Mouse (Mus musculus): ENCODE results near the gene Gtf2f2. TPM values are rescaled to one million over a fixed set of nuclear protein-coding genes. Genes with fewer than 3 reads are reported as not detected.

Gtf2f2 gene
- polyA plus RNA-seq, 1 experiment from 2014 or later, result 49.6 TPM

GRCm38 (mm10) chr14:75881856-75882255, 128.8 kb downstream of the Gtf2f2 start:
- ATAC-seq, result no peak
- H3K27ac ChIP-seq (ENCODE audit: low read length), result no peak overlapping the region
- no peaks in the 10 kb centered on the region for H3K9me3 ChIP-seq (ENCODE audit: control insufficient read depth, low read length)
- H3K27me3 ChIP-seq (replicated peaks; ENCODE audit: control insufficient read depth, insufficient read depth, low read length), result no peaks in the 10 kb centered on the region
- H3K36me3 ChIP-seq (ENCODE audit: control insufficient read depth, insufficient read depth), result no peaks in the 10 kb centered on the region
- 43% methylated on average over 4 of the region's 4 CpGs for WGBS
- H3K4me1 ChIP-seq (replicated peaks; ENCODE audit: control insufficient read depth, insufficient read depth, low read length), result peaks cover 11% of the 10 kb centered on the region
- no peak overlapping the region for H3K9ac ChIP-seq (replicated peaks; ENCODE audit: low read depth, low read length)
- no peak overlapping the region for H3K4me3 ChIP-seq (replicated peaks; ENCODE audit: low read length)
- no peak overlapping the region for H3K4me2 ChIP-seq (ENCODE audit: low read length)

- Histone ChIP-seq H3K4me1 (replicated peaks; ENCODE audit: control insufficient read depth, insufficient read depth, low read length) (peaks cover 20% of the 10 kb centered on the region), H3K4me2 (ENCODE audit: low read length) (no peak overlapping the region), H3K36me3 (ENCODE audit: control insufficient read depth, insufficient read depth) (no peaks in the 10 kb centered on the region), H3K9ac (replicated peaks; ENCODE audit: low read depth, low read length) (no peak overlapping the region), H3K9me3 (ENCODE audit: control insufficient read depth, low read length) (no peaks in the 10 kb centered on the region), H3K4me3 (replicated peaks; ENCODE audit: low read length) (no peak overlapping the region), H3K27ac (ENCODE audit: low read length) (no peak overlapping the region), H3K27me3 (replicated peaks; ENCODE audit: control insufficient read depth, insufficient read depth, low read length) (no peaks in the 10 kb centered on the region)
- 14% methylated on average over 8 of the region's 8 CpGs for WGBS
- peak; percentile 49; the same call in 1 of the 2 replicates for ATAC-seq
Measured at GRCm38 (mm10) chr14:75878980-75879379, 131.7 kb downstream of the Gtf2f2 start.

- Histone ChIP-seq H3K4me1 (replicated peaks; ENCODE audit: control insufficient read depth, insufficient read depth, low read length) (peaks cover 15% of the 10 kb centered on the region), H3K9ac (replicated peaks; ENCODE audit: low read depth, low read length) (no peak overlapping the region), H3K27ac (ENCODE audit: low read length) (no peak overlapping the region), H3K4me3 (replicated peaks; ENCODE audit: low read length) (no peak overlapping the region), H3K27me3 (replicated peaks; ENCODE audit: control insufficient read depth, insufficient read depth, low read length) (no peaks in the 10 kb centered on the region), H3K4me2 (ENCODE audit: low read length) (no peak overlapping the region), H3K36me3 (ENCODE audit: control insufficient read depth, insufficient read depth) (no peaks in the 10 kb centered on the region), H3K9me3 (ENCODE audit: control insufficient read depth, low read length) (no peaks in the 10 kb centered on the region)
- peak; percentile 14; the same call in 1 of the 2 replicates for ATAC-seq
- 38% methylated on average over 3 of the region's 3 CpGs for WGBS
Measured at GRCm38 (mm10) chr14:75877297-75877696, 133.4 kb downstream of the Gtf2f2 start.

GRCm38 (mm10) chr14:75876320-75877043, 134.2 kb downstream of the Gtf2f2 start:
- peak; percentile 70 for ATAC-seq
- Histone ChIP-seq H3K4me1 (replicated peaks; ENCODE audit: control insufficient read depth, insufficient read depth, low read length) (peaks cover 9% of the 10 kb centered on the region), H3K27ac (ENCODE audit: low read length) (no peak overlapping the region; the same call in 1 of the 2 replicates), H3K27me3 (replicated peaks; ENCODE audit: control insufficient read depth, insufficient read depth, low read length) (no peaks in the 10 kb centered on the region), H3K9ac (replicated peaks; ENCODE audit: low read depth, low read length) (peak overlapping the region; percentile 51), H3K4me3 (replicated peaks; ENCODE audit: low read length) (0 out of 2 replicates have a peak overlapping the region, but pooled peaks have one; percentile 21), H3K9me3 (ENCODE audit: control insufficient read depth, low read length) (no peaks in the 10 kb centered on the region), H3K36me3 (ENCODE audit: control insufficient read depth, insufficient read depth) (no peaks in the 10 kb centered on the region), H3K4me2 (ENCODE audit: low read length) (peak overlapping the region; percentile 51)
- WGBS, result 8% methylated on average over 21 of the region's 21 CpGs

GRCm38 (mm10) chr14:75873612-75874011, 137.1 kb downstream of the Gtf2f2 start:
- Histone ChIP-seq H3K4me3 (replicated peaks; ENCODE audit: low read length) (no peak overlapping the region), H3K4me1 (replicated peaks; ENCODE audit: control insufficient read depth, insufficient read depth, low read length) (peaks cover 9% of the 10 kb centered on the region), H3K9ac (replicated peaks; ENCODE audit: low read depth, low read length) (no peak overlapping the region), H3K4me2 (ENCODE audit: low read length) (no peak overlapping the region), H3K27me3 (replicated peaks; ENCODE audit: control insufficient read depth, insufficient read depth, low read length) (no peaks in the 10 kb centered on the region), H3K27ac (ENCODE audit: low read length) (no peak overlapping the region), H3K36me3 (ENCODE audit: control insufficient read depth, insufficient read depth) (no peaks in the 10 kb centered on the region), H3K9me3 (ENCODE audit: control insufficient read depth, low read length) (no peaks in the 10 kb centered on the region)
- ATAC-seq, result no peak
- 75% methylated on average over 9 of the region's 9 CpGs for WGBS

GRCm38 (mm10) chr14:75871750-75872149, 138.9 kb downstream of the Gtf2f2 start:
- H3K9ac ChIP-seq (replicated peaks; ENCODE audit: low read depth, low read length), result no peak overlapping the region
- no peaks in the 10 kb centered on the region for H3K36me3 ChIP-seq (ENCODE audit: control insufficient read depth, insufficient read depth)
- H3K27me3 ChIP-seq (replicated peaks; ENCODE audit: control insufficient read depth, insufficient read depth, low read length), result no peaks in the 10 kb centered on the region
- ATAC-seq, result no peak
- no peak overlapping the region for H3K27ac ChIP-seq (ENCODE audit: low read length)
- H3K9me3 ChIP-seq (ENCODE audit: control insufficient read depth, low read length), result no peaks in the 10 kb centered on the region
- peaks cover 7% of the 10 kb centered on the region for H3K4me1 ChIP-seq (replicated peaks; ENCODE audit: control insufficient read depth, insufficient read depth, low read length)
- no peak overlapping the region for H3K4me3 ChIP-seq (replicated peaks; ENCODE audit: low read length)
- 90% methylated on average over 4 of the region's 4 CpGs for WGBS
- no peak overlapping the region for H3K4me2 ChIP-seq (ENCODE audit: low read length)

- no peaks in the 10 kb centered on the region for H3K9me3 ChIP-seq (ENCODE audit: control insufficient read depth, low read length)
- H3K9ac ChIP-seq (replicated peaks; ENCODE audit: low read depth, low read length), result no peak overlapping the region
- H3K4me2 ChIP-seq (ENCODE audit: low read length), result no peak overlapping the region
- no peak overlapping the region for H3K4me3 ChIP-seq (replicated peaks; ENCODE audit: low read length)
- no peaks in the 10 kb centered on the region for H3K27me3 ChIP-seq (replicated peaks; ENCODE audit: control insufficient read depth, insufficient read depth, low read length)
- WGBS, result 3% methylated on average over 4 of the region's 5 CpGs
- H3K4me1 ChIP-seq (replicated peaks; ENCODE audit: control insufficient read depth, insufficient read depth, low read length), result peaks cover under 1% of the 10 kb centered on the region; the same call in 1 of the 2 replicates
- ATAC-seq, result peak; percentile 44; the same call in 1 of the 2 replicates
- no peaks in the 10 kb centered on the region for H3K36me3 ChIP-seq (ENCODE audit: control insufficient read depth, insufficient read depth)
- no peak overlapping the region for H3K27ac ChIP-seq (ENCODE audit: low read length)
Measured at GRCm38 (mm10) chr14:75871111-75871510, 139.6 kb downstream of the Gtf2f2 start.

- Histone ChIP-seq H3K4me3 (replicated peaks; ENCODE audit: low read length) (no peak overlapping the region; the same call in 1 of the 2 replicates), H3K4me2 (ENCODE audit: low read length) (0 out of 2 replicates have a peak overlapping the region, but pooled peaks have one; percentile 20), H3K27me3 (replicated peaks; ENCODE audit: control insufficient read depth, insufficient read depth, low read length) (no peaks in the 10 kb centered on the region), H3K9me3 (ENCODE audit: control insufficient read depth, low read length) (no peaks in the 10 kb centered on the region), H3K9ac (replicated peaks; ENCODE audit: low read depth, low read length) (no peak overlapping the region), H3K36me3 (ENCODE audit: control insufficient read depth, insufficient read depth) (no peaks in the 10 kb centered on the region), H3K27ac (ENCODE audit: low read length) (no peak overlapping the region), H3K4me1 (replicated peaks; ENCODE audit: control insufficient read depth, insufficient read depth, low read length) (no peaks in the 10 kb centered on the region)
- 16% methylated on average over 9 of the region's 10 CpGs for WGBS
- peak; percentile 69; the same call in 1 of the 2 replicates for ATAC-seq
Measured at GRCm38 (mm10) chr14:75870631-75871030, 140.0 kb downstream of the Gtf2f2 start.

- H3K36me3 ChIP-seq (ENCODE audit: control insufficient read depth, insufficient read depth), result no peaks in the 10 kb centered on the region
- H3K4me2 ChIP-seq (ENCODE audit: low read length), result no peak overlapping the region
- peak; percentile 15; the same call in 1 of the 2 replicates for ATAC-seq
- no peak overlapping the region for H3K4me3 ChIP-seq (replicated peaks; ENCODE audit: low read length)
- no peak overlapping the region for H3K9ac ChIP-seq (replicated peaks; ENCODE audit: low read depth, low read length)
- WGBS, result 73% methylated on average over 14 of the region's 14 CpGs
- no peaks in the 10 kb centered on the region for H3K27me3 ChIP-seq (replicated peaks; ENCODE audit: control insufficient read depth, insufficient read depth, low read length)
- H3K4me1 ChIP-seq (replicated peaks; ENCODE audit: control insufficient read depth, insufficient read depth, low read length), result no peaks in the 10 kb centered on the region
- no peaks in the 10 kb centered on the region for H3K9me3 ChIP-seq (ENCODE audit: control insufficient read depth, low read length)
- H3K27ac ChIP-seq (ENCODE audit: low read length), result no peak overlapping the region
Measured at GRCm38 (mm10) chr14:75869769-75870363, 140.8 kb downstream of the Gtf2f2 start.
